Mouse (Mus musculus) mouse embryonic stem cell (cell line): ENCODE measurements at regions not wholly inside any gene's neighbourhood (a gene's known extent, or its start where the extent isn't known, plus 50 kb on each side); places are given as distances from the start of the nearest gene placed in this dataset.

Experiments
- in situ Hi-C, 2 experiments: fragments of 300-500 bp; cut with MboI; formaldehyde crosslinking; loops; 1 replicate in 1 of 2; 3 replicates in 1 of 2; pipeline ENCODE4 v1.14.3; 2019 to 2020; ENCODE audit warnings: low sequenced_read_pairs in 2 of 2, low pct_unique_long_range_greater_than_20kb in 1 of 2, mixed read lengths in 1 of 2; ENCODE audit not compliant: unreplicated experiment in 1 of 2

GRCm38 (mm10) chr13:31425825-31426500 is 130.0 kb upstream of the Foxq1 start:
- in situ Hi-C loops, result no loop called here

DNA sequence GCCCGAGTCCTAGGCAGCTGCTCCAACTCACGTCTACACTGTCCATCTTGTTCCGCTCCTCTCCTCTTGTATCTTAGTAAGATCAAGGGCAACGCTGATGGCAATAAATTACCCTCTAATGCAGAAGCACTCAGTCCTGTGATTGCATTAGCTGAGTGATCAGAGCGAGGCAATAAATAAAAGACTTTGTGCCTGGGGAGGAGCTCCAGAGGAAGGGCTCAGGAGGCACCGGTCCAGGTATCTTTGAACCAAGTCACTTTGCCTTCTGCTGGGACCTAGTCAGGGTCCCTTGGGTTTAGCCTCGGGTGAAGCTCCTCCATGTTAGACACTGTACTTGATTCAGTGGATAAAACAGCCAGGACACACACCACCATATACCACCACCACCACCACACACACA is 119.5 kb upstream of the Foxq1 start:
- in situ Hi-C loops, result no loop called here

DNA sequence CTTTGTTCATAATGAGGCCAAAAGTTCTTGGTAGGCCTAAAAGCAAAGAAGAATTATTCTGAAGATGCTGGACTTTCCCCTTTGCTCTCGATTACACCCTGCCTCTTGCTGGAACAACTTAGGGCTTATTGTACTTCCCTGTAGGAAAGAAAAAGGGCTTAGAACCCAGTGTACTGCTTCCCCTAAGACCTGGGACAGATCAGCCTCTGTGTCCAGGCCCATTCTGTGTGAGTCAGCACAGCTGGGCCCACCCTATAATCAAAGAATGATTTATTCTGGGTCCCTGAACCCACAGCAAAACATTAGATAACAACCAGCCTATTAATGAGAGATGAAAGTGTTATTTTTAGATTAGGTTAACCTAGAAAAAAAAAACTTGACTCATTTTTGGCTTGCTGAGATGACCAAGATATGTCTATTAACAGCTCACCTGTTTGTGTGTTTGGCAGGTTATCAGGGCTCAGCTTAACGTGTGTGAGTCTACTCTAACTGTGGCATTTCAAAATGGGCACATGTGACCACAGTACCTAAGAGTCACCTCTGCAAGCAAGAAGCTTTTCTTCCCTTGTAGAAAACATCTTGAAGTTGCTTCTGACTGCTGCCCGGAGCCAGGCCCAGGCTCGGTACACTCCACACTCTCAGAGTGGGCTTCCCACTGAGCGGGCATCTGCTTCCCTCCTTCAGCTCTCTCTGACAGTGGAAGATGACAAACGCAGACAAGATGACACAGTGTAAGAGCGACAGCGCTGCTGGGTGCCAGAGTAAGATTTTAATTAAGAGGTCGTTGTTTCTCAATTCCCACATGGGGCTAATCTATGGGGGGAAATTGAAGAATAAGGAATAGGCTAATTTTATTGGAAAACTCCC is 115.9 kb upstream of the Foxq1 start:
- in situ Hi-C loops, result no loop called here

DNA sequence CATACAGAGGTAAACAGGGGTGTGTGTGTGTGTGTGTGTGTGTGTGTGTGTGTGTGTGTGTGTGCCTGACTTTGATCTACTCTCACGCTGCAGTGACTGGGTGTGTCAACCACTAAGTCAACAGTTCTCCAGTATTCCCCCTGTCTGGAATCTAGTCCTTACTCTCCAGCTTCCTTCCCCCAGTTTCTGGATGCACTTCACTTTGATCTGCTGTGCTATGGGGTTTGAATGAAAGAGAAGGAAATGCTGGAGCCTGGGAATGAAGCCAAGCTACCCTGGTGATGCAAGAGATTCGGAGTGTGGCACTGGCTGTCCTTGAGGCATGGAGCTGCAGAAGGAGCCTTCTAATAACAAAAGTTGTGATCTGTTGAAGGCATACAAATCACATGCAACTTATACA is 97.1 kb upstream of the Foxq1 start:
- in situ Hi-C loops, result no loop called here

DNA sequence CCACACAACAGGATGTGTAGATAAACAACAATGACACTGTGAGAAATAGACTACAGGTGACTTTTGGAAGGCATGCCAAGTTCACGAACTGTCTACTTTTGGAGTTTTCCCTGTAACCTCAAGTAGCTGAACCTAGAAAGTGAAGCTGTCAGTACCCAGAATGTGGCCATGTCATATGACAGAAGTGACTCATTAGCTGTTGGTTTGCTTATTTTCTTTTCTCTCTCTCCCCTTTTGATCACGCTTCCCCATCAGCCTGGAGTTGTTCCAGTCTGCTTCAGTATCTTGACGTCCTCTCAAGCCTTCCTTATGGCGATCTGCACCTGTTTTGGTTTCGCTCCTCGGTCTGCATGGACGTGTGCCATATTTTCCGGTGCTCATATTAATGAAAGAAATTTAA is 90.8 kb upstream of the Foxq1 start:
- in situ Hi-C loops, result no loop called here

DNA sequence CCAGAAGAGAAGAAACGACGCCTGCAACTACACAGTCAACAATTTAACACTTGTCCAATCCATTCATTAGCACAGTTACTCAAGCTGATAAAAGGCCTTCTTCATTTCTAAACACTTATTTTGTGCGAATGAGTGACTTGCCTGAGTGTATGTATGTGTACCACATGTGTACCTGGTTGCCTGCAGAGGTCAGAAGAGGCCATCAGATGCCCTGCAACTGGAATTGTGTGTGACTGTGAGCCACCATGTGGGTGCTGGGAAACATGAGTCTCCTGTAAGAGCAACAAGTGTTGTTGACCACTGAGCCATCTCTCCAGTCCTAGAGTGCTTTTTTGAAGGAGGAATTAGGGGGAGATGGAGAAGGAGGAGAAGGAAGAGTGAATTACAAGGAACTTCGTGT is 90.2 kb upstream of the Foxq1 start:
- in situ Hi-C loops, result no loop called here

GRCm38 (mm10) chr13:31468131-31468530 is 87.8 kb upstream of the Foxq1 start:
- in situ Hi-C loops, result no loop called here

- in situ Hi-C loops, result no loop called here
These were observed 87.0 kb upstream of the Foxq1 start for GRCm38 (mm10) chr13:31468983-31469382.

GRCm38 (mm10) chr13:31472366-31472765 is 83.6 kb upstream of the Foxq1 start:
- in situ Hi-C loops, result no loop called here

DNA sequence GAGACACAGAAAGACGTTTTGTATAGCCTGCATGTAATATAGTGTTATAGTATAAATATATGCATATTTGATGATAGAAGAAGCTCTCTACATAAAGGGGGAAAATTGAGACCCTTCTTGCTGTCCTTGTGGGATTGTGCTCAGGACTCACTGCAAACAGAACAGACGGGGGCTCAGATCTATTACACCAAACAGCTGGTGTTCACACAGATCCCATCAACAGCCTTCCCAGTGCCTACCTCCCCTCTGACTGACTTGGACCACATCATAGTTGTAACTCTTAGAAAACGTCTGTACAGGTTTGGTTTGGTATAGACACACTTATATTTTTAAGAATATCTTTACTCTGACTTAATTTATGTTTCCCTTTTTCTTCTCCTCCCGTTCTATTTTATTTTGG is 83.1 kb upstream of the Foxq1 start:
- in situ Hi-C loops, result no loop called here

- in situ Hi-C loops, result no loop called here
These were observed 82.7 kb upstream of the Foxq1 start for GRCm38 (mm10) chr13:31473275-31473674.

- in situ Hi-C loops, result no loop called here
These were observed 80.1 kb upstream of the Foxq1 start for GRCm38 (mm10) chr13:31475845-31476244.

- in situ Hi-C loops, result no loop called here
These were observed 78.6 kb upstream of the Foxq1 start for GRCm38 (mm10) chr13:31477171-31477867.

GRCm38 (mm10) chr13:31481105-31481844 is 74.7 kb upstream of the Foxq1 start:
- in situ Hi-C loops, result no loop called here

DNA sequence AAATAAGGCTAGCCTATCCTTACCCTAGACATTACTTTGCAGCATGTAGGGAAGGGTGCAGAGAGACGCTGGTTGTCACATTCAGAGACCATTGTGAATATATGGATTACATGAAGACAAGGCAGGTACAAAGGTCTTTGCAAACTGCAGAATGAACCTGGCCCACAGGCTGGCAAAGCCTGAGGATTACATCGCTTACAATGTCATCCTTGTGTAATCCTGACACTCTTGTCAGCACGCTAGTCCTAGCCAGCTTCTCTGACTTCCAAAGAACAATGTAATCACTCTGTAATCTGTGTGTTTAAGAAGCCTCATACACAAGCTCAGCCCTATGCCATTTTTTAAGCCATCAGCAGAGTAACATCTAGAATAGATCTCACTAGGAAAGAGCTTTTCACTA is 69.6 kb upstream of the Foxq1 start:
- in situ Hi-C loops, result no loop called here

GRCm38 (mm10) chr13:31488186-31488585 is 67.7 kb upstream of the Foxq1 start:
- in situ Hi-C loops, result no loop called here

DNA sequence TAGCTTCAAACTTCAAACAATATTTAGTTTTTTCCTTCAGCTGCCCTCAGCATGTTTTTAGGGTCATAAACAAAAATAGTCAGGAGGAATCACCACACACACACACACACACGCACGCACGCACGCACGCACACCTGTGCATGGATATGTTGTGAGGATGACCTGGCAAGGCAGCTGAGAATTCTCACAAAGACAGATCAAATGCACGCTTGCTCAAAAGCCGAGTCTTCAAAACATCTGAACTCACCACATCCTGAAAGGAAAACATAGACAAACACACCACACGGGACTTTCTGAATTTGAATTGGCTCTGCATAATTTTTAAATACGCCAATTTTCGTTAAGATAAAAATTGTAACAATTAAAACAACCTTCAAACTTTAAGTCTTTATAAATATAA is 52.7 kb upstream of the Foxq1 start:
- in situ Hi-C loops, result no loop called here

GRCm38 (mm10) chr13:31503832-31504231 is 52.1 kb upstream of the Foxq1 start:
- in situ Hi-C loops, result no loop called here

DNA sequence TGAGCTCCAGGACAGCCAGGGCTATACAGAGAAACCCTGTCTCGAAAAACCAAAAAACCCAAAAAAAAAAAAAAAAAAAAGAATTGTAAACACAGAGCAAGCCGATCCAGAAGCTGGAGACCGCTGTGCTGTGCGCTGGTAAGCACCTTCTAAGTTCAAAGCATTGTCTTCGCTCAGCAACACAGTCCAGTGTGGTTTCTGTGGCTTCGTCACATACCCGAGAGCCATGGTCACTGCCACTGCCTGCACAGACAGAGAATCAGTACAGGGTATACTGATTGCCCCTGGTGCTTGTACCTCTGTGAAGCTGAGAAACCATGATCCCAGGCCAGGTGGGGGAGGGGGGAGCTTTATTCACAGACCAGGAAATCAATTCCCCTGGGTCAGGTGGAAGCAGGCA is 51.6 kb upstream of the Foxq1 start:
- in situ Hi-C loops, result no loop called here
